Mouse (Mus musculus): Measurements from ENCODE around the gene 9230112D13Rik.

GRCm38 (mm10) chr14:34544545-34544944 lies 21.9 kb upstream of the 9230112D13Rik start:
- TF ChIP-seq CTCF (IDR thresholded peaks at IDR 0.05; ENCODE audit: low read depth, low read length) (no peak), EP300 (IDR thresholded peaks at IDR 0.05; ENCODE audit: insufficient read depth, low read depth, low read length) (no peak)

All from ES-Bruce4 (cell line).